ENCODE assay signal across 10 mouse cellular contexts in the genomic region with DNA sequence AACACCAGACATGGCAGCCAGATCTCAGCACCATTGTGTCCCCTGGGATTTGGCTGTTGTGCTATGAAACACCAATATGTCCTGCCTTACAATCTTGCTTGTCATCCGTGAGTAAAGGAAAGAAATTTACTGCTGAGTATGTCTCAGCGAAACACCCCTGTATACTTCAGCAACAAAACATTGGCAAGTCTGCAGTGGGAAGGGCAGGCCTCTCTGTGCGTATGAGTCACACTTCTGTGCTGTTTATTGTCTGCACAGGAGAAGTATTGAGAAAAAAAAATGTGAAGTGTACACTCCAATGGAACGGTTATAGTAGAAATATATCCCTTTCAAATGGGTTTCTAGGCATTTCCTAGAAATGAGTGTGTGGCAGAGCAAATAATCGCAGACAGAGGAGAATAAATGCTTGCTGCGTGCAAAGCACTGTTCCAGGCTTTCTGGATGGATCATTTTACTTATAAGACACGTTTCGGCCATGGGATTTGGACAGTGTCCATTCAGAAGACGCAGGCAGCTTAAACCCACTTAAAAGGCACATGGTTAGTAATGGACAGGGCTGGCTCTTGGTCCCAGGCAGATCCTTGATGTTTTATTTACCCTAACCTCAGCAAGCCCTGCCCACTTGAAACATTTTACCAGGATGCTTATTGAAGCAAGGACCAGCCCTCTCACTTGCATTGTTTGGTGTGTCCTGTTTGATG.
DNase-seq lines count a peak whose midpoint lies in the region; ATAC-seq and TF ChIP-seq lines count a peak whose summit lies in the region.
"Had no signal": no experiment of that assay in that cellular context is flagged by ENCODE, and none has a peak within 500 bp of the region (broad histone marks: within the 10 kb centered on the region; RNA-seq: fewer than 3 reads in every experiment).

No protein-coding gene starts in this region.

- H3K4me1 ChIP-seq in heart, embryonic 16.5 days (ENCODE audit: control insufficient read depth, insufficient read depth, low read length) = peaks cover 69% of the 10 kb centered on the region
- no peaks in the 10 kb centered on the region for H3K4me1 ChIP-seq in forebrain, postnatal 0 days (ENCODE audit: insufficient read depth)
- H3K4me1 ChIP-seq in stomach, postnatal 0 days (replicated peaks; ENCODE audit: control insufficient read depth, insufficient read depth) = 0 out of 2 replicates have a peak, but pooled peaks cover 2% of the 10 kb centered on the region

- no peak for DNase-seq in heart, adult 8-10 months (ENCODE audit: low spot score)
- peak; percentile 28 for DNase-seq in urinary bladder, postnatal 14 days (ENCODE audit: low spot score)
- no peak for DNase-seq in urinary bladder, postnatal 25 days (ENCODE audit: low spot score)
- no peak for DNase-seq in forebrain, postnatal 0 days
- no peak for DNase-seq in stomach, postnatal 0 days (ENCODE audit: low spot score)
- no peak for DNase-seq in kidney, postnatal 14 days
- DNase-seq: liver had no signal

- TF ChIP-seq CTCF in forebrain, postnatal 0 days (IDR thresholded peaks at IDR 0.05; ENCODE audit: low read depth) = no peak
- no peak for TF ChIP-seq CTCF in stomach, postnatal 0 days (IDR thresholded peaks at IDR 0.05; ENCODE audit: low read depth)

- no peaks in the 10 kb centered on the region for H3K27me3 ChIP-seq in heart, embryonic 16.5 days (ENCODE audit: control insufficient read depth, insufficient read depth, low read length)
- no peaks in the 10 kb centered on the region for H3K27me3 ChIP-seq in forebrain, postnatal 0 days (ENCODE audit: insufficient read depth, low read length)
- H3K27me3 ChIP-seq in stomach, postnatal 0 days (ENCODE audit: control insufficient read depth, insufficient read depth, low read length) = no peaks in the 10 kb centered on the region

- H3K4me2 ChIP-seq in heart, embryonic 16.5 days (ENCODE audit: low read depth, low read length) = peak overlapping the region; percentile 63; the same call in 1 of the 2 replicates
- H3K4me2 ChIP-seq in forebrain, postnatal 0 days (ENCODE audit: low read depth) = peak overlapping the region; percentile 63
- H3K4me2 ChIP-seq in stomach, postnatal 0 days (replicated peaks; ENCODE audit: low read depth) = peak overlapping the region; percentile 55; the same call in 1 of the 2 replicates

- TF ChIP-seq EP300 in stomach, postnatal 0 days (optimal IDR thresholded peaks at IDR 0.05) = no peak

- 60% methylated on average over 9 of the region's 9 CpGs for WGBS in heart, embryonic 16.5 days
- 46% methylated on average over 9 of the region's 9 CpGs for WGBS in forebrain, postnatal 0 days
- WGBS in stomach, postnatal 0 days = 26% methylated on average over 9 of the region's 9 CpGs

- H3K9ac ChIP-seq in heart, embryonic 16.5 days (ENCODE audit: low read length) = no peak overlapping the region
- peak overlapping the region; percentile 58; the same call in 1 of the 2 replicates for H3K9ac ChIP-seq in forebrain, postnatal 0 days
- no peak overlapping the region for H3K9ac ChIP-seq in stomach, postnatal 0 days (ENCODE audit: low read length)

- 0 out of 2 replicates have a peak overlapping the region, but pooled peaks have one; percentile 9 for H3K27ac ChIP-seq in heart, embryonic 16.5 days (ENCODE audit: low read length)
- H3K27ac ChIP-seq in forebrain, postnatal 0 days (ENCODE audit: low read depth, low read length) = peak overlapping the region; percentile 80
- no peak overlapping the region; the same call in 1 of the 2 replicates for H3K27ac ChIP-seq in stomach, postnatal 0 days (replicated peaks)

- H3K4me3 ChIP-seq in heart, embryonic 16.5 days (ENCODE audit: low read length) = no peak overlapping the region
- H3K4me3 ChIP-seq in forebrain, postnatal 0 days (ENCODE audit: low read depth, low read length) = peak overlapping the region; percentile 46
- no peak overlapping the region for H3K4me3 ChIP-seq in stomach, postnatal 0 days (ENCODE audit: low read depth, low read length)

- H3K9me3 ChIP-seq in heart, embryonic 16.5 days (replicated peaks; ENCODE audit: control insufficient read depth, low read length) = no peaks in the 10 kb centered on the region
- H3K9me3 ChIP-seq in forebrain, postnatal 0 days (ENCODE audit: low read length) = no peaks in the 10 kb centered on the region
- no peaks in the 10 kb centered on the region for H3K9me3 ChIP-seq in stomach, postnatal 0 days (ENCODE audit: control insufficient read depth, low read length)

- H3K36me3 ChIP-seq in heart, embryonic 16.5 days (ENCODE audit: control insufficient read depth, insufficient read depth) = no peaks in the 10 kb centered on the region
- no peaks in the 10 kb centered on the region for H3K36me3 ChIP-seq in forebrain, postnatal 0 days (ENCODE audit: insufficient read depth)
- no peaks in the 10 kb centered on the region for H3K36me3 ChIP-seq in stomach, postnatal 0 days (ENCODE audit: control insufficient read depth, insufficient read depth, low read length)
- H3K36me3 ChIP-seq: G1E had no signal

- ATAC-seq in heart, embryonic 16.5 days (replicated peaks; ENCODE audit: extremely low read depth, insufficient read depth, low FRiP score) = no peak
- ATAC-seq in forebrain, postnatal 0 days = peak; percentile 29
- 0 out of 2 replicates have a peak, but pooled peaks have one; percentile 53 for ATAC-seq in stomach, postnatal 0 days (ENCODE audit: low FRiP score, low TSS enrichment)
- no peak for ATAC-seq in erythroid progenitor cell, adult 5-6 weeks (replicated peaks; ENCODE audit: low FRiP score, poor library complexity, severe bottlenecking)

Comparison
In these comparisons a context has a peak if more than half of its experiments do, and no peak if none do; other contexts are left out.
1. ATAC-seq: peak in forebrain, postnatal 0 days (single experiment) and stomach, postnatal 0 days (single experiment); none in heart, embryonic 16.5 days (single experiment) and erythroid progenitor cell, adult 5-6 weeks (single experiment).
2. Peak in every context shown above with its lines, with median percentiles within 50 percentile points of each other: H3K4me2 ChIP-seq.